Mouse (Mus musculus) embryo, embryonic 11.5 days (tissue): ENCODE data around the gene Slc35e3.

Source experiments
- DNase-seq: peaks from one replicate; pipeline ENCODE4 v3.0.0-alpha.2; 2012; ENCODE audit warnings: low read depth, low spot score

Slc35e3 gene

DNA sequence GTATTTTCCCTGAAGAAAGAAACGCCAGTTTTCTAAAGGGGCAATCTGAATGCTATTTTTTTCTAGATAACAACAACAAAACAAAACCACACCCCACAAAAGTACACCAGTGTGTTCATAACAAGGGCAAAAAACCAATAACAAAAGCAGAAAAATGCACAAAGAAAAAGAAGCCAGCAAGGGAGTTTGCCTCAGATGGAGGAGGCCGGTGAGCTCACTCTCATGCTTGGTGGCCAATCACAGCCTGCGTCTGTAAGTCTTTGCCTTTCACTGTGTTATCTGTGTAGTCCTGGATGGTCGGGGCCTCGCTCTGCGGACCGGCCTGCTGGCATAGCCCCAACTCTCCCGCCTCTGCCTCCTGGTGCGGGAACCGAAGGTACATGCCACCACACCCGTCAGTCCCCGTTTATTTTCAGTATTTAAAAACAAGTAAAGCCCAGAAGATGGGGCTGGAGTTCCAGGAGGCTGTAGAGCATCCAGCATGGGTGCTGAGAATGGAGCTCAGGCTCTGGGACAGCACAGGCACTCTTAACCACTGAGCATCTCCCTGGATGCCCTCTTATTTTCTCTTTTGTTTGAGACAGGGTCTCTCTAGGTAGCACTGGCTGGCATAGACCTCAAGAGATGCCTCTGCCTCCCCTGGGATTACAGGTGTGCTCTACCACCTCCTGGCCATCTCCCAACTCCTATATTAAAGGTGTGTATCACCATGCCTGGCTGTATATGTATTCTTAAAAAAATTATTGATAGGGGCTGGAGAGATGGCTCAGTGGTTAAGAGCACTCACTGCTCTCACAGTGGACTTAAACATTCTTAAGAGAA, 30.3 kb upstream of the Slc35e3 start:
- no peak for DNase-seq

DNA sequence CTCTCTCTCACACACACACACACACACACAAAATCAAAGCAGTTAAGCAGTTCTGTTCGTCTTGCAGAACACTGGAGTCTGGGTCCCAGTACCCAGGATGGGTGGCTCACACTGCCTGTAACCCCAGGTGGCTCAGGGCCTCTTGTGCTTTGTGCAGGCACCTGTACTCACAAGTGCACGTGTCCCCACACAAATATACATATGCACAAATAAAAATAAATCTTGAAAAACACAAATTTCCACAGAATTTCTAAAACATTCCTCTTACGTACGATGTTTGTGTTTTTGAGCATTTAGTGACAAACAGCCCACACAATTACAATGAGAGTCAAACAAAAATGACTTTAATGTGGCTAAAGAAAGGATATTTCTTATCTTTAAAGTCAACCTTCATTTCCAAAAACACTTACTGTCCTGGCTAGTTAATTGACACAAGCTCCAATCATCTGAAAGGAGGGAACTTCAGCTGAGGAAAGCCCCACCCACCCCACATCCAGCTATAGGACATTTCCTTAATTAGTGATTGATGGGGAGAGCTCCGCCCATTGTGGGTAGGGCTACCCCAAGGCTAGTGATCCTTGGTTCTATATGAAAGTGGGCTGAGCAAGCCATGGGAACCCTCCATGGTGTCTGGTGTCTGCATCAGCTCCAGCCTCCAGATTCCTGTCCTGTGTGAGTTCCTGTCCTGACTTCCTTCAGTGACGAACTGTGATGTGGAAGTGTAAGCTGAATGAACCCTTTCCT, 29.4 kb upstream of the Slc35e3 start:
- no peak for DNase-seq

DNA sequence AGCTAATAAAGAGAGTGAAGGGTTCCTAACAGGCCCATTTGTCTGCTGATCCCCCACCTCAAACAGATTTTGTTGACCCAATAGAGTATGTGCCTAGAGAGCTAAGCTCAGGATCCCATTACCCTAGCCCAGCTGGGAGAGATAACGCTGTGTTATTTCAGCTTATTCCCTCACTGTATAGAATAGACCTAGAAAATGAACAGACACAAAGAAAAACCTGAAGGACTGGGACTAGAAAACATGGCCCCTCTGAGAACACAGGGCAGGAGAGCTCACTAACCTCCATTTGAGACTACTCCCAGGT, 28.6 kb upstream of the Slc35e3 start:
- DNase-seq: no peak

DNA sequence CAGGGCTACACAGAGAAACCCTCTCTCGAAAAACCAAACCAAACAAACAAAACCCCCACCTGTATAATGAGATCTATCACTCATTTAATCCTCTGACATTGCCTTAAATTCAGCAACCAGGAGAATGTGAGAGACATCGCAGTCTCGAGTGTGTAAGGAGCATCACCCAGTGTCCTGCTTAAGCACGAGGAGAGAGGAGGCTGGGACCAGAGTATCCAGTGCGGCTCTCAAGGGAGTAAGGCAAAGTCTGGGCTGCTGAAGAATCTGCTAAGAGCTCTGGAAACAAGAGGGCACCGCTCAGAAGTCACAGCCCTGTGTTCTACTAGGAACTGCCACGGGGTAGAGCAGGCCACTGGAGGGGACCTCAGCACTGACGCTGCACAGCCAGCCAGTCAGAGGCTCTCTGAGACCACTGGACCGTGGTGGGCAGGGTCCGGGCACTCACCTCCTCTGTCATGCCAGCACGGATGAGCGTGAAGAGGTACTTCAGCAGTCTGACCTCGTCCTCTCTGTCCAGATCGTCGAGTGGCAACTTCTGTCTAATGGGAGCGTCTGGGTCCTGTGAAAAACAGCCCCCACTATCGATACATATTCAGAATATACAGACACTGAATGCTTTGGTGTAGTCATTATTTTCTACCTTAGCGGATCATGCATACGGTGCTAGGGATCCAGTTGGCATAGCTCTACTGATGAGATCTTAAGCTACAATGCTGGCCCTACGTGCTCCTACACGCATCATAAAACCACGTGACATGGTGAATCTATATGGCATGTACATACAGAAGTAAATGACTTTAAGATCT, 28.0 kb upstream of the Slc35e3 start:
- DNase-seq: no peak

DNA sequence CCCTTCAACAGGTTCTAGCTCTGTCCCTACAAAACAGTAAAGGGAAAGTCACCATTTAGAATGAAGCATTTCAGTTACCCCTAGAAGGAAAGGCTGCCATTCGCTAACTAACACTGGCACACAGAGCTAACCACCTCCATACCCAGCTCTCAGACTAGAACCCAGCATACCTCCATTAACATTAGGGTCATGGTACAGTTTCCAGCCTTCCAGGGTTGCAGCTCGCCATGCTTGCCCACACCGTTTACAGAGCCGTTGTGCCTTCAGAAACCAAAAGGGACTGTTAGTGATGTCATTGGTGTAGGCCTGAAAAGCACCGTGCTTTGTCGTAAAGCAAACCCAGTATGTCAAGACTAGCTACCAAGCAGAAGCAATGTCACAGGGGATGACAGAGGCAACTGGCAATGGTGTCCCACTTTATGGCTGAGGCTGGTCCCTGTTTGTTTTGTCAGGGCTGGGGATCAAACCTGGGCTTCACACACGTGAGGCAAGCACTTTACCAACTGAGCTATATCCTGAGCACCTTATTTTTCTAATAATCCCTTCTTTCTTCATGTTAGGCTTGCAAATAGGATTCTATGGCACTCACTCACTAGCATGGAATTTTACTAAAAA, 27.0 kb upstream of the Slc35e3 start:
- DNase-seq: no peak

DNA sequence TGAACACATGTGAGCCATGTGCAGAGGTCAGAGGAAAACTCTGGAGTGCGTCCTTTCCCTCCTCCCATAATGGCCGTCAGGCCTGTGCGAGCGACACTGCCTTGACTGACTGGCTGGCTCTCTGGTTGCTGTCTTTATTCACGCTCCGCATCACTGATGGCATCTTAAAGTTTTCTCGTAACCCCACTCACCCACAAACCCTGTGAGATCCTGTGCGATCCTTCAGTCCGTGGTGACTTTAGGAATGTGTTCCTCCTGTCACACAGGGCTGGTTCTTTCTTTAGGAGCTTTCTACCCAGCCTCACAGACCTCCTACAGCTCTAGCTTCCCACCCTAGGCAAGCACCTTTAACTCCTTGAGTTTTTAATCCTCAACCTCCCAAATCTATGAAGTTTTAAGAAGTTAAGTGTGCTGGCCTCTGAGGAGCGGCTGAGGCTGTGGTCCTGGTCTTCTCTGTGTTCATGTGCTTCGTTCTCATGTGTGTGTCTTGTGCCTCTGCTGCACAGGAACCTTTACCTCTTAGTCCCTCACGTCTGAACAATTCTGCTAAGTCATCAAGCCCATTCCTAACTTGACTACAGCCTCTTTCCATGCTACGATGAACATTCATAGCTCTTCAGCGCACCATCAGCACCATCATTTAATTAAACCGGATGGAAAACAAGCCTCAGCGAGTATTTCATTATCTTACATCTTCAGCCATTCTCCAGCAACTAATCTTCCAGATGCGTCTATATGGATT, 26.4 kb upstream of the Slc35e3 start:
- DNase-seq: no peak

DNA sequence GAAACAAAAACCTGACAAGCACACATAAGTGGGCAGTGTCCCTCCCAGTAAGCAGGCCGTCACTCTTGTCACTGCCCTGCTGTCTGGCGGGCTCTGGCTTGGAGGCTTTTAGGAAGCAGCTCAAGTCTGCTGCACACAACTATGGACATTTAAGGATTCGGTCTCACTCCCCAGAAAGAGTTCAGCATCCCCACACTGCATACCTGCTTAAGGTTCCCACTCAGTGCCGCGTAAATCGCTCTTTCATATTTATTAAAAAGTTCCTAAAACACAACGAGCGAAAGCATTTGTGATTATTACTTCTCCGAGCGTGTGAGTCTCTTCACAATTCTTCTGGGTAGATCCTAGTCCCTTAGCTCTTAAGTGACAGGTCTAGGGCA, 25.0 kb upstream of the Slc35e3 start:
- no peak for DNase-seq

DNA sequence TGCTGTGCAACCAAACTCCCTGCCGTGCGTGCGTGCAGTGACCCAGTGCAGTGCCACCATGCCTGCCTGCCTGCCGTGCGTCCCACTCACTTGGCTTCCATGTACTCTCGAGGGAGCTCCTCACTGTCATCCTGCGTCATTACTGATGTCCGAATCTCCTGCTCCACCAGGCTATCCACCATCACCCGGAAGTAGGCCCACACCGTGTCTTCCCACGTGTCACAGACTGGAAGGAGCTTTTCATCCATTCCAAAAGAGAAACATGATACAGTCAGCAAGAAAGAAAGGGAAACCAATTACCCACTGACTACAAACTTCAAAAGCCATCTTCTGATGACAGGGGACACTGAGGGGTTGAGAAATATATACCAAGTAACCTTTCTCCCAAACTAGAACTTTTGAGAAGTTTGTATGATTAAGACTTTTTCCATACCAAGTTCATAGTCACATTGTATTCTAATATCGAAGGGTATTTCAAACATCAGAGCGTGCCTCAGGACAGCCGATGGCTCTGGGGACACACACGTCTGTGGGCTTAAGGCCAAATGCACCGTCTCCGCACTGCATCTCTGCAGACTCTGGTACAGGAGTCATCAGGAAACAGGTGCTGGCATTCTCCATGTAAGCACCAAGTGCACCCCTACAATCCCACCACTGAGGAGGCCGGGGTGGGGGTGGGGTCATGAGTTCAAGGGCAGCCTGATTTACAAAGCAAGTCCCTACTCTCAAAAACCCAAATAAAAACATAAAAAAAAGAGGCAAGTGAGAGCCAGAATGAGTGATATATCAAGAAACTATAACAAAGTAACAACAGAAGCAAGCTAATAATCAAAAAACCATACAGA, 24.3 kb upstream of the Slc35e3 start:
- no peak for DNase-seq

DNA sequence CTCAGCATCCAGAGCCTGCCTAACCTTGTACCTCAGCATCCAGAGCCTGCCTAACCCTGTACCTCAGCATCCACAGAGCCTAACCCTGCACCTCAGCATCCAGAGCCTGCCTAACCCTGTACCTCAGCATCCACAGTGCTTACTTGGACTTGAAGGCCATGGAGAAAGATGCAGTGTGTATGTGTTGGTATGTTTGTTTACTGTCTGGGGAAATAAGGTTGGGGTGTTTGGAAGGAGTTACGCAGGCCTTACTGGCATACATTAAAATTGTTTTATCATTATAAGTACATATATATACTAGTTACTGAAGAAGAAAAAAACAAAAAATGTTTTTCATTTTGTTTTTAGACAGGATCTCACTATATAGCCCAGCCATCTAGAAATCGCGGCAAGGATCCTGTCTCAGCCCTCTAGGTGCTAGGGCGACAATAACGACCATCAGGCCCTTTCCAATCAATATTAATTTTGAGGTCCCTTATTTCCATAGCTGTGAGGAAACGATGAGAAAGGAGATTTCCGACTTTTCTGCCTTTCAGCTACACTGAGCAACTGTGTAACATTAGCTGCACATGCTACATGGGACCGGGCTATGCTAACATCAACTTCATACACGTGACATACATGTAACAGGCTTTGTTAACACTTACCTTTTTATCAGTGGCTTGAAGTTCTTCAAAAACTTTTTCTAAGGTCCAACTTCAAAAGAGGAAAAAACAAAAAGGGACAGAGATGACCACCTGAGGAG, 23.5 kb upstream of the Slc35e3 start:
- no peak for DNase-seq

DNA sequence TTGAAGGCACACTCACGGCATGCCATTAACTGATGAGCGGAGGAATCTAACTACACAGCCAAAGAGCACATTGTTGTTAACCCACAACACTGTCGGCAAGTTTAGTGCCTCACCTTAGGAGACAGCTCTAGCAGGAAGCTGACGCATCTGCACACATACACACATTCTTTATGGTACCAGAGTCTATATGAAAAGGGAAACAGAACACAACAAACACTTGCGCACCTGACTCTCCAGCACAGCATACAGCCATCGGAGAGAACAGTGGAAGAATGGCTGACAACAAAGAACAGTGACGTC, 21.9 kb upstream of the Slc35e3 start:
- no peak for DNase-seq

DNA sequence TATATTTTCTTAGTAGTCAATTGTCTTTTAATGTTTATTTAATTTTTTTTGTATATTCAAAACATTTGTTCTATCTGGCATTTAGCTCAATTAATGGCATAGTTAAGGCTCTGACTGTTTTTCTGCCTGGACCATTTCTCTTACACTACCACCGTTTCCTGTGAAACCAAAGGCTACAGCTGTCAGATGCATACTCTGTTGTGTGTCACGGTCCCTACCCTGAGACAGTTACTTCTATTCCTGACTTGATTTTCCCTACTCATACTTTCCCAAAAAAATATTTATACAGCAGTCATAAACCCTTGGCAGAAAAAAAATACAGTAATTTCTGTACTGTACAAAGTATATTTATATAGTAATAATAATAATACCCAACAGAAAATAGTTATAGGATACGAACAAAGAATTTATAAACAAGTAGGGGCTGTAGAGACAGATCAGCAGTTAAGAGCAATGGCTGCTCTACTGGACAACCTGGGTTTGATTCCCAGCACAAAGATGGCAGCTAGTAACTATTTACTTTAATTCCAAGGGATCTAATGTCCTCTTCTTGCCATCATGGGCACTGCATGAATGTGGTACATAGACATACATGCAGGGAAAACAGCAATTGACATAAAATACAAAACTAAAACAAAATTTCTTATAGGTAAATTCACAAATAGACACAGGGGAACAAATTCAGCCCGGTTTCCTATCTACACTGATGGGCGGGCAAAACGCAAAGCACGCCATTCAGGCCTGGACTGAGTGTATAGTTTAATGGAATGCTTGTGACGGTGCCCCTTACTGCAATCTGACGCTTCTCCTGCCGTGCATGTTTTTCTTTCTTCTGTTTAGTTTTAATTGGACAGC, 21.3 kb upstream of the Slc35e3 start:
- no peak for DNase-seq

DNA sequence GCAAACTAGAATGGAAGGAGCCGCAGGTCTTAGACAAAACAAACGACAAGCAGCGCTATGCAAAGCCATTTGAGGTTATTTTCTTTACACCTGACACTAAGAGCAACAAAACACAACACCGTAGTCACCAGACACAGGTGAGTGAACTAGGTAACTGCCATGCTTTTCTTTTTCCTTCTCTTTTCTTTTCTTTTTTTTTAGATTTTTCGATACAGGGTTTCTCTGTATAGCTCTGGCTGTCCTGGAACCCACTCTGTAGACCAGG, 20.7 kb upstream of the Slc35e3 start:
- DNase-seq: no peak

DNA sequence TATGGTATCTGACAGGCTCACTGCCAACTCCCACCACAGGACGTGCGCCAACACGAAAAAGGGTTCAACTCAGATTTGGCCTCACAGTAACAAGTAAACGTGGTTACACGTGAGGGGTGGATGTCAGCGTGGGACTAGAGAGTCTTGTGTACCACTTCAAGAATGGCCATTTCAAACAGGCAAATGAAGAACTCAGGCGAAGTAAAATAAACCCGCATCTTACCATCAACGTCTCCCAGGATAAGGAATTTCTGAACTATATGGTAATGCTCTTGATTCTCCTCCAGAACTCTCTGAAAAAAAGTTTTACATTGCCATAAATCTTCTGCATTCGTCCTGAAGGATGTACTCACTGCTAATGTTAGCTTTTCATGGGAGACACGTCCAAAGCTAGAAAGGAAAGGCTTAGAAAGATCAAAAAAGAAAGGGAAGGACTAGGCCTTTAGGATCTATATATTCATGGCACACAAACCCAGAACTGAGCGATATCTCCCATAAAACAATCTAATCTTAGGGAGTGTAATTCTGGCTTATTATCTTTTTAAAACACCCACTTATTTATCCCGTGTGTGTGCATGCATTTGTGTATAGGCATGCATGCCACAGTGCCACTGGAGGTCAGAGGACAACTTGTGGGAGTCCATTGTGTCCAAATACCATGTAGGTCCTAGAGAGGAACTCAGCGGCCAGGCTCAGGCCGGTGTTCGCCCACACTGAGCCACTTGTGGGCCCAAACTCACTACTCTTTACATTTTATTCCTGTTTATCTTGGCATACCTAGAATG, 20.1 kb upstream of the Slc35e3 start:
- DNase-seq: no peak

DNA sequence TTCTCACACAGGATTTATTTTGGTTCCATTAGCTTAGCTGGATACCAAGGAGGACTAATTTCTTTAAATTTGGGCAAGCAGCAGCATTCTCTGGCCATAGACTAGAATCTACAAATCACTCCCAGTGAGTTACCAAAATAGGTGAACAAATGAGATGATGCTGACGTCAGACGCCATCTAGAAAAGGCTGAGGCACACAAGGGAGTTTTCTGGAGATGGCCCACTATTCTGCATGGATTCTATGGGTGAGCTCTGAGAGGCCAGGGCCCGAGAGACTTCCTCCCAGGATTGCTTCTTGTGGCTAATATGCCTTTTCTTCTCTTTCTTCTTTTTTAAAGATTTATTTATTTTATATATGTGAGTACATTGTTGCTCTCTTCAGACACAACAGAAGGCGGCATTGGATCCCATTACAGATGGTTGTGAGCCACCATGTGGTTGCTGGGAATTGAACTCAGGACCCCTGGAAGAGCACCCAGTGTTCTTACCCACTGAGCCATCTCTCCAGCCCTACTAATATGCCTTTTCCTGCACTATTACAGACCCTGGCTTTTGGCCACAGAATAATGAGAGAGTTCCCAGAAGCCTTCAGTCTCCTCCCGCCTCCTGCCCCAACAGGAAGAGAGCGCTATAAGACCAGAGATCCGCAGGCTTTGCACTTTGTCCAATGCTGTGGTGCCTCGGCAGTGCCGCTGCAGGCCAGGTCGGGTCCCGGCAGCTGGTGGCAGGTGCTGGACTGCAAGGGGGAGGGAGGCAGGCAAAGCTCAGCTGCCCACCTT, 19.1 kb upstream of the Slc35e3 start:
- no peak for DNase-seq

DNA sequence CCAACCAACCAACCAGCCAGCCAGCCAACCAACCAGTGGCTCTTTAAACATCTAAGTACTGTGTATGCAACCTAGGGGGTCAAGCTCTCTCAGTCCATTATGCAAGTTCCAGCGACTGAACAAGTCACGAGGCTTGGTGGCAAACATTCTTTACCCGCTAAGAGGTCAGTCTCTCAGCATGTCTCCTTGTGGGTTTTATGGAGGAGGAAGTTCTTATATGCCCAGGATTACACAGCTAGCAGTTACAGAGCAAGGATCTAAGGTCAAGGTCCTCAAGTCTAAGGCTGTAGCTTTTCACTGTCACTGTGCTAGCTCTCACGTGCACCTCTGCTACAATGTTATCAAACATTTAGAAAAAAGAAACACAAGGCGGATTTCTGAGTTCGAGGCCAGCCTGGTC, 18.4 kb upstream of the Slc35e3 start:
- no peak for DNase-seq

DNA sequence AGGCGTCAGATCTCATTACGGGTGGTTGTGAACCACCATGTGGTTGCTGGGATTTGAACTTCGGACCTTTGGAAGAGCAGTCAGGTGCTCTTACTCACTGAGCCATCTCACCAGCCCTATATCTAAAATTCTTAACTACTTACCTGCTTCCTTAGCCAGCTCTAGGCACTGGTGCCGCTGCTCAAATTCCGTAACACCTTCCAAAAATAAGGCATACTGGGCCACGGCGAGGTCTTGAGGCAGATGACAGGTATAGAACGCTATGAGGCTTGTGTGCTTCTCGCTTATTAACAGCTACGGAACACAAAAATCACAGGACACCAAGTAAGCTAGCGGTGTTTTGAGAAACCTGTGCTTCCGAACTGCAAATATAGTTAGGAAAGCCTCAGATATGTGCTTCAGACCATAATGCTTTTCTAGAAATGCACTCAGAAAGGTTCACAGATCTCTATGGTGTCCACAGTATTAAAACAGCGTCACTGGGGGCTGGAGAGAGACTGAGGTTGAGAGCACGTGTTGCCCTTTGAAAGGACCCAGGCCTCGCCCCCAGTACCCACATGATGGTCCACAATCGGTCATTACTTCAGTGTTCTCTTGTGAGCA, 17.5 kb upstream of the Slc35e3 start:
- DNase-seq: no peak

DNA sequence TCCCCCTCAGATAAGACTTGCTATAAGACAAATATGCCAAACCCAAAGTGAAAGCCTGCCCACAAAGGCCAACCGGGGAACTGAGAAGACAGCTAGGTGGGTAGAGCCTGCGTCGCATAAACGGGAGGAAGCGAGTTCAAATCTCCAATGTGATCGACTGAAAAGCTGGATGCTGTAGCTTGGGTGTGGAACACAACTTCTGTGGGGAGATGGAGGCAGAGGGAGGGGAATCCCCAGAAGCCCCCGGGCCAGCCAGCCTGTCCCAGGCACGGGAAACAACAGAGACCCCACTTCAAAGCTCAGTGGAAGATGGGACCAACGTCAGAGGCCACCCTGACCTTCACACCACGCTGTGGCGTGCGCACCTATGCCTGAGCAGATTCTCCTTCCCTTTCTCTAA, 16.8 kb upstream of the Slc35e3 start:
- DNase-seq: no peak
